Mouse (Mus musculus): Measurements from ENCODE around the gene Tbcb. TPM values are rescaled to one million over a fixed set of nuclear protein-coding genes. Genes with fewer than 3 reads are reported as not detected.
"Not testable (repeated sequence)": the region's sequence is repeated elsewhere in the genome, so short reads cannot be mapped to it uniquely, and the experiment has no call there.

Tbcb gene
- polyA plus RNA-seq, 1 experiment from 2014 or later: 278 TPM

DNA sequence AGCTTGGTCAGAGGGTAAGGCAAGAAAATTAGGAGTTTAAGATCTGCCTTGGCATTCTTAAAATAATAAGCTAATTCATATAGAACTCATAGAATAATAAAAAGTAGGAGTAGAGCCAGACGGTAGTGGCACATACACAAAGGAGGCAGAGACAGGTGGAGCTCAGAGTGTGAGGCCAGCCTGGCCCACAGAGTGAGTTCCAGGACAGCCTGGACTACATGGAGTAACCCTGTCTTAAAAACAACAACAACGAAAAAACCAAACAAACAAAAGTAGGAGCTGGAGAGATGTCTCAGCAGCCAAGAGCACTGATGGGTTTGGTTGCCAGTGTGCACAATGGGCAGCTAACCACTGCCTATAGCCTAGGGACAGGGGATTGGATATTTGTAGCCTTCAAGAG, 14.8 kb downstream of the Tbcb start:
- Histone ChIP-seq H3K4me3 (ENCODE audit: low read depth, low read length) (no peak overlapping the region), H3K4me1 (replicated peaks; ENCODE audit: control insufficient read depth, insufficient read depth, low read length) (no peaks in the 10 kb centered on the region), H3K27ac (ENCODE audit: low read depth, low read length) (no peak overlapping the region), H3K4me2 (replicated peaks; ENCODE audit: low read depth, low read length) (no peak overlapping the region), H3K9ac (ENCODE audit: low read depth, low read length) (no peak overlapping the region), H3K36me3 (ENCODE audit: control insufficient read depth, insufficient read depth, low read length) (no peaks in the 10 kb centered on the region), H3K27me3 (ENCODE audit: control insufficient read depth, insufficient read depth, low read length) (no peaks in the 10 kb centered on the region), H3K9me3 (ENCODE audit: control insufficient read depth, low read length) (no peaks in the 10 kb centered on the region)
- ATAC-seq (ENCODE audit: low FRiP score): peak; percentile 56
- DNase-seq (ENCODE audit: low spot score): no peak
- WGBS: 76% methylated on average over 2 of the region's 2 CpGs

DNA sequence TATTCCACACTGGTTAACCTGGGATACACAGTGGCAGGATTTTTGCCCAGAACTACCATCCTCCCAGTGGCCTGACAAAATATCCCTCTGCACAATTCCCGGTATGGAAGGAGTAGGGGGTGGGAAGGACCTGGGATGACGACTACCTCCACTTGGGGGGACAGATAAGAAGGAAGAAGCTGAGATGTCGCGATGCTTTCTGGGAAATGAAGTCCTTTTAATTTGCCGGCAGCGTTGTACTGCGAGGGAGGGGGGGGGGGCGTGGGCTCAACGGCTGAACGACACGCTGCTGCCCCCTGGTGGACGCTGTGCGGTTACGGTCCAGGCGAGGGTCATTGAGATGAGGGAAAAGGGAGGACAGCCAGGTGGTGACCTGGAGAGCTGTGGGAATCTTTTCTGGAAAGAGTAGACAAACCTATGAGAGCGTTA, 15.3 kb downstream of the Tbcb start:
- Histone ChIP-seq H3K4me2 (replicated peaks; ENCODE audit: low read depth, low read length) (no peak overlapping the region; the same call in 1 of the 2 replicates), H3K9me3 (ENCODE audit: control insufficient read depth, low read length) (no peaks in the 10 kb centered on the region), H3K4me3 (ENCODE audit: low read depth, low read length) (no peak overlapping the region), H3K27ac (ENCODE audit: low read depth, low read length) (no peak overlapping the region), H3K36me3 (ENCODE audit: control insufficient read depth, insufficient read depth, low read length) (no peaks in the 10 kb centered on the region), H3K27me3 (ENCODE audit: control insufficient read depth, insufficient read depth, low read length) (no peaks in the 10 kb centered on the region), H3K9ac (ENCODE audit: low read depth, low read length) (no peak overlapping the region), H3K4me1 (replicated peaks; ENCODE audit: control insufficient read depth, insufficient read depth, low read length) (no peaks in the 10 kb centered on the region)
- ATAC-seq (ENCODE audit: low FRiP score): peak; percentile 78
- WGBS: under 1% methylated on average over 16 of the region's 16 CpGs
- DNase-seq (ENCODE audit: low spot score): peak; percentile 97

DNA sequence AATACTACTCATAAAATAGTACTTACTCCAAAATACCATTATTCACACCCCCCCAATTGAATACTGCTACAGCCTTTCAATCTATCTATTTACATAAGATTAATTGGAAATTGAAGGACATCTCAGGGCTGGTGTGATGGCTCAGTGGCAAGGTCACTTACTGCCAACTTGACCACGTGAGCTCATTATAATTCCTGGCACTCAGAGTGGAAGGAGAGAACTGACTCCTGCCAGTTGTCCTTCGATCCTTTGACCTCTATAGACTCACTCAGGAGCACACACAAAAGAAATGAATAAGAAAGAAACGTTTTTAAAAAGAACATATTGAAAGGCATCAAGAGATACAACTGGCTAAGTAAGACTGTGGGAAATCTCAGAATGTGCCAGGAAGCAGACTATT, 16.2 kb downstream of the Tbcb start:
- Histone ChIP-seq H3K27me3 (ENCODE audit: control insufficient read depth, insufficient read depth, low read length) (no peaks in the 10 kb centered on the region), H3K4me3 (ENCODE audit: low read depth, low read length) (no peak overlapping the region), H3K27ac (ENCODE audit: low read depth, low read length) (no peak overlapping the region), H3K9me3 (ENCODE audit: control insufficient read depth, low read length) (no peaks in the 10 kb centered on the region), H3K4me1 (replicated peaks; ENCODE audit: control insufficient read depth, insufficient read depth, low read length) (no peaks in the 10 kb centered on the region), H3K9ac (ENCODE audit: low read depth, low read length) (no peak overlapping the region), H3K36me3 (ENCODE audit: control insufficient read depth, insufficient read depth, low read length) (no peaks in the 10 kb centered on the region), H3K4me2 (replicated peaks; ENCODE audit: low read depth, low read length) (no peak overlapping the region)
- ATAC-seq (ENCODE audit: low FRiP score) (no peak), DNase-seq (ENCODE audit: low spot score) (no peak)
- WGBS: 68% methylated on average over 3 of the region's 3 CpGs

DNA sequence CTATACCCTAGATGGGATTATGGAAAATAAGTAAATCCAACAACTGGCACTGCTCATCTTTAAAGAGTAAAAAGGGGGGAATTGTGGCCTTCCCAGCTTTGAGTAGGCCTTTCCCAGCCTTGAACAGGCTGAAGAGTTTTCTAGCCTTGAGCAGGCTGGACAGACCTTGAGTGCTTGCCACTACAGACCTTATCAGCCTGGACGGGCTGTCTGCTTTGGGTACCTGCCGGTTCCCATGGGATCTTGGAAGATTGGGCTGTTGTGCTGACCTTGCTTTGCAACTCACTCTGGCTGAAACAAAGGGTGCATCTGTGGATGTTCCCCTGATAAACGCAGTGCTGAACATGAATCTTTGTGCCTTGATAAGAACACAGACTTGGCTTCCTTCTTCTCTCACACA, 18.2 kb downstream of the Tbcb start:
- 96% methylated on average over 3 of the region's 3 CpGs for WGBS
- ATAC-seq (ENCODE audit: low FRiP score) (no peak), DNase-seq (ENCODE audit: low spot score) (no peak)
- Histone ChIP-seq H3K36me3 (ENCODE audit: control insufficient read depth, insufficient read depth, low read length) (no peaks in the 10 kb centered on the region), H3K4me3 (ENCODE audit: low read depth, low read length) (no peak overlapping the region), H3K27me3 (ENCODE audit: control insufficient read depth, insufficient read depth, low read length) (no peaks in the 10 kb centered on the region), H3K4me2 (replicated peaks; ENCODE audit: low read depth, low read length) (no peak overlapping the region), H3K9ac (ENCODE audit: low read depth, low read length) (no peak overlapping the region), H3K27ac (ENCODE audit: low read depth, low read length) (no peak overlapping the region), H3K4me1 (replicated peaks; ENCODE audit: control insufficient read depth, insufficient read depth, low read length) (no peaks in the 10 kb centered on the region), H3K9me3 (ENCODE audit: control insufficient read depth, low read length) (no peaks in the 10 kb centered on the region)

DNA sequence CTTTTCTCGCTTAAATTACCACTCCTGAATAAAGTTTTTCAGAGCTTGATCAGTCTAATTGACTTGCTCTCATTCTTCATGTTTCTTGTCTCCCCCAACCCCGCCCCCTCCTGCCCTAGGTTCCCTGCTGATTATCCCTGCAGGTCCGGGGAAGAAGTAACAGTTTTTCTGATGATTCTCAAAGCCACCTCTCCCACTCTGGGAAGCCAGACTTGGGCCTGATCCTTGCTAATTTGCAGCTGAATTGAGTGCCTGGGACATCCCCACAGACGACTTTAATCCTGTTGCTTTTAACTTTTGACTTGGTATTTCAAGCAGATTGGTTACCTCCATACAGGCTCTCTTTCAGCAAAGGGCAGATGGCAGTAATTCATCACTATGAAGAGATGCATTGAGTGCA, 21.0 kb downstream of the Tbcb start:
- Histone ChIP-seq H3K9me3 (ENCODE audit: control insufficient read depth, low read length) (no peaks in the 10 kb centered on the region), H3K27me3 (ENCODE audit: control insufficient read depth, insufficient read depth, low read length) (no peaks in the 10 kb centered on the region), H3K9ac (ENCODE audit: low read depth, low read length) (no peak overlapping the region), H3K4me1 (replicated peaks; ENCODE audit: control insufficient read depth, insufficient read depth, low read length) (no peaks in the 10 kb centered on the region), H3K4me3 (ENCODE audit: low read depth, low read length) (no peak overlapping the region), H3K27ac (ENCODE audit: low read depth, low read length) (no peak overlapping the region), H3K4me2 (replicated peaks; ENCODE audit: low read depth, low read length) (no peak overlapping the region), H3K36me3 (ENCODE audit: control insufficient read depth, insufficient read depth, low read length) (no peaks in the 10 kb centered on the region)
- no peak for ATAC-seq (ENCODE audit: low FRiP score)
- no peak for DNase-seq (ENCODE audit: low spot score)
- 23% methylated on average over 4 of the region's 4 CpGs for WGBS

DNA sequence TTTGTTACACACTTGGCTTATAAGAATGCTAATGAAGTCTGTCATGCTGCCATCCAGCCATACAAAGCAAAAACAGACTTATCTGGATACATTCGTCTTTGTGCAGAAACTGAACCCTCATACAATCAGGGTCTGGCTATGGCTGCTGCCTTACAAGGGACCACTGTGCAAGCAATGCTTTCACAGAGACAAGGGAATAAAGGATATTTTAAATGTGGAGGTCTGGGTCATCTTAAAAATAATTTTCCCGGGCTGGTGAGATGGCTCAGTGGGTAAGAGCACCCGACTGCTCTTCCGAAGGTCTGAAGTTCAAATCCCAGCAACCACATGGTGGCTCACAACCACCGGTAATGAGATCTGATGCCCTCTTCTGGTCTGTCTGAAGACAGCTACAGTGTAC, 25.7 kb downstream of the Tbcb start:
- H3K36me3 ChIP-seq (ENCODE audit: control insufficient read depth, insufficient read depth, low read length); H3K27ac ChIP-seq (ENCODE audit: low read depth, low read length); H3K9me3 ChIP-seq (ENCODE audit: control insufficient read depth, low read length); H3K4me3 ChIP-seq (ENCODE audit: low read depth, low read length); H3K4me1 ChIP-seq (replicated peaks; ENCODE audit: control insufficient read depth, insufficient read depth, low read length); ATAC-seq (ENCODE audit: low FRiP score); H3K9ac ChIP-seq (ENCODE audit: low read depth, low read length); H3K27me3 ChIP-seq (ENCODE audit: control insufficient read depth, insufficient read depth, low read length); DNase-seq (ENCODE audit: low spot score); H3K4me2 ChIP-seq (replicated peaks; ENCODE audit: low read depth, low read length): not testable (repeated sequence)
- WGBS: 65% methylated on average over 5 of the region's 5 CpGs

DNA sequence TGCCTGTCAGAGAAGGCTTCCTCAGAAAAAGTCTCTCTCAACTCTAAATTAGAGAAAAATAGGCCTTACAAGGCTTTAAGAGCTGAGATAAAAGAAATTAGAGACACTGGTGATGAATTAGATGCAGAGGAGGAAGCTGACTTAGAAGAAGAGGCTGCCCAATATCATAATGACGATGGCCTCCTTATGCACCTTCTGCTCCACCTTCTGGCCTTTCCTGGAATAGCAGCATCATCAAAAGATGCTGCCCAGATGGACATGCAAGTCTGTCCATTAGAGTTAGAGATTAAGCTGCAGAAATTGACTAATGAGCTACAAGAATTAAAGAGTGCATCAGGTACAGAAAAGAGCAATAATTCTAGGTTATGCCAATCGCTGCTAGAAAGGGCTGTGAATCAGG, 26.7 kb downstream of the Tbcb start:
- ATAC-seq (ENCODE audit: low FRiP score) (no peak), DNase-seq (ENCODE audit: low spot score) (peak; percentile 80)
- H3K9me3 ChIP-seq (ENCODE audit: control insufficient read depth, low read length): no peaks in the 10 kb centered on the region
- H3K4me3 ChIP-seq (ENCODE audit: low read depth, low read length): no peak overlapping the region
- H3K36me3 ChIP-seq (ENCODE audit: control insufficient read depth, insufficient read depth, low read length): no peaks in the 10 kb centered on the region
- H3K27ac ChIP-seq (ENCODE audit: low read depth, low read length): no peak overlapping the region
- no peaks in the 10 kb centered on the region for H3K27me3 ChIP-seq (ENCODE audit: control insufficient read depth, insufficient read depth, low read length)
- H3K9ac ChIP-seq (ENCODE audit: low read depth, low read length): no peak overlapping the region
- WGBS: 8% methylated on average over 2 of the region's 2 CpGs
- no peak overlapping the region for H3K4me2 ChIP-seq (replicated peaks; ENCODE audit: low read depth, low read length)
- H3K4me1 ChIP-seq (replicated peaks; ENCODE audit: control insufficient read depth, insufficient read depth, low read length): no peaks in the 10 kb centered on the region

DNA sequence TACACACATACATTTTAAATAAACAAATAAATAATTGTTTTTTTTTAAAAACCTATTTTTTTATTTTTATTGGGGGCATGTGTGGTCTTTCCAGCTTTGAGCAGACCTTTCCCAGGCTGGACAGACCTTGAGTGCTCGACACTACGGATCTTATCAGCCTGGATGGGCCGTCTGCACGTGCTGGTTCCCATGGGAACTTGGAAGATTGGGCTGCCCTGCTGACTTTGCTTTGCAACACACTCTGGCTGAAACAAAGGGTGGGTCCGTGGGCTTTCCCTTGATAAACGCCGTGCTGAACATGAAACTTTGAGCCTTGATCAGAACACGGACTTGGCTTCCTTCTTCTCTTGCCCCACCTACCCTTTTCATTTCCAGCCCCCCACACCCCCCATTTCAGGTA, 27.7 kb downstream of the Tbcb start:
- ATAC-seq (ENCODE audit: low FRiP score) (no peak), DNase-seq (ENCODE audit: low spot score) (peak; percentile 23)
- 32% methylated on average over 8 of the region's 8 CpGs for WGBS
- Histone ChIP-seq H3K9ac (ENCODE audit: low read depth, low read length) (no peak overlapping the region), H3K4me2 (replicated peaks; ENCODE audit: low read depth, low read length) (no peak overlapping the region), H3K27ac (ENCODE audit: low read depth, low read length) (no peak overlapping the region), H3K27me3 (ENCODE audit: control insufficient read depth, insufficient read depth, low read length) (no peaks in the 10 kb centered on the region), H3K9me3 (ENCODE audit: control insufficient read depth, low read length) (no peaks in the 10 kb centered on the region), H3K36me3 (ENCODE audit: control insufficient read depth, insufficient read depth, low read length) (no peaks in the 10 kb centered on the region), H3K4me3 (ENCODE audit: low read depth, low read length) (no peak overlapping the region), H3K4me1 (replicated peaks; ENCODE audit: control insufficient read depth, insufficient read depth, low read length) (no peaks in the 10 kb centered on the region)

DNA sequence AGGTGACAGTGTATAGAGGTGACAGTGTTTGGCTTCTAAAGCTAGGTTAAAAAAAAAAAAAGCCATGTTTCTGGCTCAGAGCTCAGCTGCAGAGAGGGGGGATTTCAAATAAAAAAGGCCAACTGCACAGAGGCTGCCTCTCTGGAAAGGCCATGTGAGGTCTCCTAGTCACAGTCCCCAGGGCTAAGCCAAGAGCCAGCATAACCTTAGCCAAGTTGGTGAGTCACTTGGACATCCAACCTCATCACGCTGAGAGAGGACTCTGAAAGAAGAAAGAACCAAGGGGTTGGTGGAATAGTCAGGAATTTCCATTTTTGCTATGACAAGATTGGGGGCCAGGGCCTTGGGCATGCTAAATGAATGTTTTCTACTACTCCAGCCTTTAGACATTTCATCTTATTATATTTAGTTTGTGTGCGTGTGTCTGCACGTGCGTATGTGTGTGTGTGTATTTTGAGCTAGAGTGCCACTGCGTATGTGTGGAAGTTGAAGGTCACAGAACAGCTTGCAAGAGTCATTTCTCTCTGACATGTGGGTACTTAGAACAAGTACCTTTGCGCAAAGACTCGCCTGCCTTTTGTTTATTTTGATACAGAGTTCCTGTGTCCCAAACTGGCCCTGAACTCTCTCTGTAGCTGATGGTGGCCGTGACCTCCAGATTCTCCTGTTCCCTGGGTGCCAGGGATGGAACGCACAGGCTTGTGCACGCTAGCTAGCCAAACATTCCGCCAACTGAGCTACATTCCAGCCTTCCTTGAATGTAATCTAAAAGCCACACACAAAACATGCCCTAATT, 29.0 kb downstream of the Tbcb start:
- H3K4me3 ChIP-seq (ENCODE audit: low read depth, low read length): no peak overlapping the region
- no peaks in the 10 kb centered on the region for H3K9me3 ChIP-seq (ENCODE audit: control insufficient read depth, low read length)
- H3K9ac ChIP-seq (ENCODE audit: low read depth, low read length): no peak overlapping the region
- no peak for DNase-seq (ENCODE audit: low spot score)
- no peaks in the 10 kb centered on the region for H3K36me3 ChIP-seq (ENCODE audit: control insufficient read depth, insufficient read depth, low read length)
- WGBS: 84% methylated on average over 11 of the region's 11 CpGs
- no peak for ATAC-seq (ENCODE audit: low FRiP score)
- no peaks in the 10 kb centered on the region for H3K27me3 ChIP-seq (ENCODE audit: control insufficient read depth, insufficient read depth, low read length)
- H3K4me1 ChIP-seq (replicated peaks; ENCODE audit: control insufficient read depth, insufficient read depth, low read length): no peaks in the 10 kb centered on the region; the same call in 1 of the 2 replicates
- H3K27ac ChIP-seq (ENCODE audit: low read depth, low read length): no peak overlapping the region
- H3K4me2 ChIP-seq (replicated peaks; ENCODE audit: low read depth, low read length): no peak overlapping the region

Measured in hindbrain, embryonic 11.5 days (tissue).